Mouse (Mus musculus): ENCODE measurements at regions not wholly inside any gene's neighbourhood (a gene's known extent, or its start where the extent isn't known, plus 50 kb on each side); places are given as distances from the start of the nearest gene placed in this dataset.

DNA sequence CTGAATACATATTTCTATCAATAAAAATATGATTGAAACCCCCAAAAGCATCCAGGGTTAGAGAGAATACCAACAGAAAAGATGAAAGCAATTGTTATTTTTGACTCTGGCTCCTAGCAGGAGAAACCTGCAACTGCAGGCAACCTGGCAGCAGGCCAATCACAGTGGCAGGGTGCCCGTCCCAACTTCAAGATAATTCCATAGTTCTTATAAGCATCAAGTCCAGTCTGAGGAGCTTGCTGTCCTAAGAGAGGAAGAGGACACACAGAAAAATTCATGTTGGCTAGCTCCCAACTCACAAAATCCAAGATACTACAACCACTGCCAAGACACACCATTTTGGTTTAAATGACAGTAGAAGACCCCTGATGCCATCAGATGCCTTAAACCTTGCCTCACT, 654.9 kb upstream of the B3galt2 start:
- DNase-seq (ENCODE audit: low read depth) = peak; percentile 55

DNA sequence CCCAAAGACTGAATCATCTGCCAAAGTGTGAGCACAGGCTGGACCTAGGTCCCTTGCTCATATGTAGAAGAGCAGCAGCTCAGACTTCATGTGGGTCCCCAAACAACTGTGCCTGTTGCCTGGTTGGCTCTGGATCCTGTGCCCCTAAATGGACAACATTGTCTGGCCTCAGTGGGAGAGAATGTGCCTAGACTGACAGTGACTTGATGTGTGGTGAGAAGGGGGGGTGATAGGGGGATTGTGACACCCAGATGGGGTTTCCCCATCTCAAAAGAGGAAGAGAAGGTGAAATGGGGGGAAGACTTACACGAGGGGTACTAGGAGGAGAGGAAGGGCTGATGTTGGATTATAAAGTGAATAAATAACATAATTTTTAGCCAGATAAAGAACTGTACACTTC, 640.2 kb upstream of the B3galt2 start:
- no peak for DNase-seq (ENCODE audit: low read depth)
- TF ChIP-seq POLR2A (IDR thresholded peaks at IDR 0.05; ENCODE audit: borderline replicate concordance, extremely low read depth, insufficient read depth, insufficient read length, poor library complexity, severe bottlenecking) (no peak), CTCF (IDR thresholded peaks at IDR 0.05; ENCODE audit: borderline replicate concordance, extremely low read depth, insufficient read depth, insufficient read length) (no peak)

More for the DNA sequence above, 654.9 kb upstream of the B3galt2 start:
- TF ChIP-seq POLR2A (IDR thresholded peaks at IDR 0.05; ENCODE audit: borderline replicate concordance, extremely low read depth, insufficient read depth, insufficient read length, poor library complexity, severe bottlenecking) (no peak), CTCF (IDR thresholded peaks at IDR 0.05; ENCODE audit: borderline replicate concordance, extremely low read depth, insufficient read depth, insufficient read length) (no peak)

DNA sequence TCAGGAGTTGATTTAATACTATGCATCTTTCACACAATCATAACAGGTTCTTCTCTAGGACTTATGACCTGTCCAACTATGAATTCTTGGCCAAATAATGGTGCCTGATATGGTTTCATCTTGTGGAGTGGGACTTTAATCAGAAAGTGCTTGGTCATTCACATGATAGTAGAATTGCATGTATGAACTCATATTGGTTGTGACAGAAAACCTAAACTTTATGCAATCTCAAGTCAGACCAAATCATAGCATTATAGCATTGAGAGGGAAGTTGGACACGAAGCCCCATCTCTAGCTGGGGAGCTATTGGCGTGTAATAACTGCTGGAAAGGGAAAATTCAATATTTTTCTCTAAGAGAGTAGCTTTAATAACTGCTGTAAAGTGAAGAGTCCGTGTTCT, 639.4 kb upstream of the B3galt2 start:
- no peak for TF ChIP-seq CTCF (IDR thresholded peaks at IDR 0.05; ENCODE audit: borderline replicate concordance, extremely low read depth, insufficient read depth, insufficient read length)
- no peak for DNase-seq (ENCODE audit: low read depth)

DNA sequence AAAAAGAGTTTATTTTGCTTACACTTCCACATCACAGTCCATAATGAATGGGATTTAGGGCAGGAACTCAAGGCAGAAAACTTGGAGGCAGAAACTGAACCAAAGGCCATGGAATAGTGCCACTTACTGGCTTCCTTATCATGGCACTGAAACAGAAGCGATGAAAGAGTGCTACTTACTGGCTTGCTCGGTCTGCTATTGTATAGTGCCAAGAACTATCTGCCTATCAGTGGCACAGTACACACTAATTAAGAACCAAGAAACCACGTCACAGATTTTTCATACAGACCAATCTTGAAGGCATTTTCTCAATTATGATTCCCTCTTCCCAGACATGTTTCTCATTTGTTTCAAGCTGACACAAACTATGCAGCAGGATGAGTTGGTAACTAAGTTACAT, 634.4 kb upstream of the B3galt2 start:
- DNase-seq (ENCODE audit: low read depth) = peak; percentile 23
- TF ChIP-seq CTCF (IDR thresholded peaks at IDR 0.05; ENCODE audit: borderline replicate concordance, extremely low read depth, insufficient read depth, insufficient read length) (no peak), POLR2A (IDR thresholded peaks at IDR 0.05; ENCODE audit: borderline replicate concordance, extremely low read depth, insufficient read depth, insufficient read length, poor library complexity, severe bottlenecking) (no peak)

DNA sequence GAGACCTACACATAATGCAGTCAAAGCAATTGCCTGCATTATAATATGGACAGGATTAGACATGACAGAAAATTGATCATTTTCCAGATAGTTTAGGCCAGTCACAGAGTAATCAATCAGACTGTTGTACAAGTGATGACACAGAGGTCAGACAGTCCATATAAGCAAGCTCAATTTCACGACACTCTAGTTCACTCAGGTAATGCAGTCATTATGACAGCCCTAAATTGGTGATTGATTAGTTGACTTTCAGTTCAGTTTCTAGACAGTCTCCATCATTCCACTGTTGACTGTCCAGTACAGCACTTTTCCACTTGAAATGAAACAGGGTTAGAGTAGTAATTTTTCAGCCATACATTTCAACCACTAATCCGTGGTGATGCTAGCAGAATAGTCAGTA, 620.5 kb upstream of the B3galt2 start:
- no peak for TF ChIP-seq CTCF (IDR thresholded peaks at IDR 0.05; ENCODE audit: borderline replicate concordance, extremely low read depth, insufficient read depth, insufficient read length)
- TF ChIP-seq POLR2A (IDR thresholded peaks at IDR 0.05; ENCODE audit: borderline replicate concordance, extremely low read depth, insufficient read depth, insufficient read length, poor library complexity, severe bottlenecking) = no peak
- no peak for DNase-seq (ENCODE audit: low read depth)

DNA sequence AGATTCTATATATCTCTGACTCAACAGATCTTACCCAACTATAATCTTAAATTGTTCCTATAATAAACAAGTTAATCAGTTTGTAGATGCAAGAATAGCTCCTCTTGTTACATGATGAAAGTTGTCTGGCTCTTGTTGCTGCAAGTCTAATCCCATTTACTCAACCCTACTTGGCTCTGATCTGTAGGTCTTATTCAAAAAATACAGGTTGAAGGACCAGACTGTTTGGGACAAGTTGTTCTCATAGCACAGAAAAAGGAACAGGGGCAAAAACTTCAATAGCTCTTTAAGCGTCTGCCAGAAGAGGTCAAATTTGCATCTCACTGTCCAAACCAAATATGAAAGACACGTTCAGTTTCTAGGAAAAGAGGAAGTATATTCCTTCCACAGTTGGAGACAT, 587.3 kb upstream of the B3galt2 start:
- TF ChIP-seq POLR2A (IDR thresholded peaks at IDR 0.05; ENCODE audit: borderline replicate concordance, extremely low read depth, insufficient read depth, insufficient read length, poor library complexity, severe bottlenecking) = no peak
- no peak for TF ChIP-seq CTCF (IDR thresholded peaks at IDR 0.05; ENCODE audit: borderline replicate concordance, extremely low read depth, insufficient read depth, insufficient read length)
- no peak for DNase-seq (ENCODE audit: low read depth)

DNA sequence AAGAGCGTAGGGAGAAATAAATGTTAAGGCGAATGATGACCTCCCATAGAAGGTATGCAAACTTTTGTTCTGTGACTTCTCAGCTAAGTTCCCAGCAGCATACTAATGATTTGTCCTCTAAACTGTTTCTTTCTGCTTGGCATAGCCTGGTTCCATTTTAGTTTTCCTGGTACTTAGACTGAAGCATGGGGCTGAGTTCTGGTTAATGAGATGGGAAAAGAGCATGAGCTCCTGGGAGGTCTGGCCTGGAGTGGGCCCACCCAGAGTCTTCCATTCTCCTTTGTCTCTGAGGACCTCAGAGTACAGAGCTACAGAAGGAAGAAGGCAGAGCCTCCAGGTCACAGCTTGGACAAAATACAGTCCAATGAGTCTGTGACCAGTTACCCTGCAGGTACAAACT, 586.9 kb upstream of the B3galt2 start:
- DNase-seq (ENCODE audit: low read depth) = no peak
- TF ChIP-seq POLR2A (IDR thresholded peaks at IDR 0.05; ENCODE audit: borderline replicate concordance, extremely low read depth, insufficient read depth, insufficient read length, poor library complexity, severe bottlenecking) (no peak), CTCF (IDR thresholded peaks at IDR 0.05; ENCODE audit: borderline replicate concordance, extremely low read depth, insufficient read depth, insufficient read length) (no peak)

DNA sequence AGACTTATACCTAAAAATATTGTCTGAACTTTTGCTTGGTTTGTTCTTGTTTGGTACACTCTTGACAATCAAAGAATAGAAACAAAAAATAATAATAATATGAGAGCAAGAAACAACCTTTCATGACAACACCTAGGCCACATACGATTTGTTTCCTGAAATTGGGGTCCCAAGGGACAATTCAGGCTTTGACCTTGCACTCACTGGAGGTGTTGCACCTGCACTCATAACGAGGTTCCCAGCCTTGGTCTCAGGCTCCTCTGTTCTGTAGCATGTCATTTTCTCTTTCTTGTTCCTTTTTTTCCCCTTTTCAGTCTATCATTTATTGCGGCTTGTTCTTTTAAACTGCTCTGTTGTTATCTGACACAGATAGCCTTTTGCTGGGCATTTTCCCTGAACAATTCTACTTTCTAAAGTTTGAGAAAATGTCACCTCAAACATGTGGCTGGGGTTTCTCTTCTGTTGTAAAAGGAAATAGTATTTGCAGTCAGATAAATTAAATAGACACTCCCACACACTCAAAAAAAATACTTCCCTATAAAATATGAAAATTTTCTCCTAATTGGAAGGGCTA, 585.9 kb upstream of the B3galt2 start:
- DNase-seq (ENCODE audit: low read depth) = no peak
- no peak for TF ChIP-seq CTCF (IDR thresholded peaks at IDR 0.05; ENCODE audit: borderline replicate concordance, extremely low read depth, insufficient read depth, insufficient read length)
- TF ChIP-seq POLR2A (IDR thresholded peaks at IDR 0.05; ENCODE audit: borderline replicate concordance, extremely low read depth, insufficient read depth, insufficient read length, poor library complexity, severe bottlenecking) = no peak

DNA sequence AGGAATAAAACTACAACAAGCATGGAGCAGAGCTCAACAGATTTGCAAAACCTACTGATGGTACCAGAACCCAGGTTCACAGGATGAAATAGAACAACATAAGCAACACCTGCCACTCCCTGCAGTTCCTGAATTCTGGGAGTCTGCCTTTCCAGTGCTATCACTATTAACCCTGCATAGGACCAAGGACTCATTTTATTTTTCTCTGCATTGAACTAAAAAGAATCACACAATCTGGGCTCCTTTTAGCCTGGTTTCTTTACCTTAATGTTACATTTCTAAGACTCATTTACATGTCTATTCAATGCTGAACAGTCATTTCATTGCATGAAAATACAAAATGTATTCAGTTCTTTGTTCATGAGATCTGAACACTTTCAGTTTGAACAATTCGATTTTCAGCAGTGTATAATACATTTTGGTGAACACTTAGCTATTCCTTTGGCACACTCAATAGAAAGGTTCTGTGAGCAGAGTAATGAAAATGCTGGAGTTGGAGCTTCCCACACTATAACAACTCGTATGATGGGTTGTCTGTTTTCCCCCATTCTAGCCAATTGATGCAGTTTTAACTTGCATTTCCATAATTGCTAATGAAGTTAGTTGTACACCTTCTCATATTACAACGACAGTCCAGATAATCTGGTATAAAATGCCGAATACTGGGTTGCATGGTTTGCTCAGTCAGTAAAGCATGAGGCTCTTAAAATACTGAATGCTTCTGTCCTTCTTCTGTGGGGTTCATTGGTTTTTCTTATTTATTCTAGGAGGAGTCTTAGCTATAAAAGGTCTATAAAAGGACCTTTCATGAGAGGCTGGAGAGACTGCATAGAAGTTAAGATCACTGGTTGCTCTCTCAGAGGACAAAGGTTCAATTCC, 579.5 kb upstream of the B3galt2 start:
- peak; percentile 69 for DNase-seq (ENCODE audit: low read depth)
- TF ChIP-seq CTCF (IDR thresholded peaks at IDR 0.05; ENCODE audit: borderline replicate concordance, extremely low read depth, insufficient read depth, insufficient read length) (no peak), POLR2A (IDR thresholded peaks at IDR 0.05; ENCODE audit: borderline replicate concordance, extremely low read depth, insufficient read depth, insufficient read length, poor library complexity, severe bottlenecking) (no peak)

DNA sequence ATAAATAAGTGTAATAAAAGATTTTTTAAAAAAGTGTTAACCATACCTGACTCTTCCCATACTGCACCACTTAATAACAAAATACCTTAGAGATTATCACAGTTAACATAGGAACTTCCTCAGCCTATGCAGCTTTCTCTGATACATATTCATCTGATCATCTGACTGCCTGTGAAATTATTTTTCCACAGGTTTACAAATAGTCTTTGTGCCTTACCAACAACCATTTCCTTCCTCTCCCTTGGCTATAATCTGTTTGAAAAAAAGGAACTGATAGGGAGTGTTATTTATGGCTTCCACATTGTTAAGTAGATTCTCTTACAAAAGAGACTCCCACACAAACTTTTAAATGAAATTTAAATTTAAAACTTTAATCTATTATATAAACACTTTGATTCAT, 575.0 kb upstream of the B3galt2 start:
- no peak for TF ChIP-seq CTCF (IDR thresholded peaks at IDR 0.05; ENCODE audit: borderline replicate concordance, extremely low read depth, insufficient read depth, insufficient read length)
- no peak for TF ChIP-seq POLR2A (IDR thresholded peaks at IDR 0.05; ENCODE audit: borderline replicate concordance, extremely low read depth, insufficient read depth, insufficient read length, poor library complexity, severe bottlenecking)
- DNase-seq (ENCODE audit: low read depth) = no peak

DNA sequence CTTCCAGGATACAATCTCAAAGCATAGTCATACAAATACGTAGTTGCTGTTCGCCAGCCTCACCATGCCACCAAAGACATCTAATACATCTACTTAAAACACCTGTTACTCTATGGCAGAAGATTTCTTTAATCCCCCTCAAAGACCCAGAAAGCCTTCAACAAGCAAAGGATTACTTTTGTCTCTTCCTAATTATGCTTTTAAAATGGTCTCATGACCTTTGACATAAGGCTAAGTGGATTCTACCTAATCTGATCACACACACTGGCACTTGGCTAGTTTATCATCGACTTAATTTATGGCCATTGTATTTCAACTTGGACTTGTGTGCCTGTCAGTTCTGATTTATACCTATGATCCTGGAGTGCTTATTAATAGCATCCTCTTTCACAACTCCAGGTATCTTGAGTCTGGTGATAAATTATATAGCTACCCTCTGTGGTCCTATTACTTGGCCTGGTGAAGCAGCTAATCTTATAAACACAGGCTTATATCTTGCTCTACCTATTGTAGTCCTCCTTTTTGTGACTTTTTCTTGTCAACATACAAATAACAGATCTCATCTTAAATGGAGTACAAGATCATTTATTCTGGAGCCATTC, 568.6 kb upstream of the B3galt2 start:
- TF ChIP-seq CTCF (IDR thresholded peaks at IDR 0.05; ENCODE audit: borderline replicate concordance, extremely low read depth, insufficient read depth, insufficient read length) (no peak), POLR2A (IDR thresholded peaks at IDR 0.05; ENCODE audit: borderline replicate concordance, extremely low read depth, insufficient read depth, insufficient read length, poor library complexity, severe bottlenecking) (no peak)
- DNase-seq (ENCODE audit: low read depth) = no peak

DNA sequence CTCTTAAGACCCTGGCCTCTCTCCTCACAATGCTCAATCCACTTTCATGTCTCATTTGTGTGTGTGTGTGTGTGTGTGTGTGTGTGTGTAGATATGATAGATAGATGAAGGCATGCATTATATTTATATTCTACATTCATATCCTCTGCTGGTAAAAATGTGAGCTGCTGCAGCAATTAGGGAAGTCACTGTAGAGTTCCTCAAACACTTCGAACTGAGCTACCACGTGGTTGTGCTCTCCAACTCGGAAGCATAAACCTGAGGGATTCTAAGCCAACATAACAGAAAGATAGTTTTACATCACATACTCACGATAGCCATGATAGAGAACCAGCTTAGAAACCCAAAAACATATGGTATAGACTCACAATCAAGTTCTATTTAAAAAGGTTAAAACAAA, 565.5 kb upstream of the B3galt2 start:
- no peak for DNase-seq (ENCODE audit: low read depth)
- TF ChIP-seq POLR2A (IDR thresholded peaks at IDR 0.05; ENCODE audit: borderline replicate concordance, extremely low read depth, insufficient read depth, insufficient read length, poor library complexity, severe bottlenecking) (no peak), CTCF (IDR thresholded peaks at IDR 0.05; ENCODE audit: borderline replicate concordance, extremely low read depth, insufficient read depth, insufficient read length) (no peak)
